ENCODE assay signal across 14 mouse cellular contexts in the genomic region with DNA sequence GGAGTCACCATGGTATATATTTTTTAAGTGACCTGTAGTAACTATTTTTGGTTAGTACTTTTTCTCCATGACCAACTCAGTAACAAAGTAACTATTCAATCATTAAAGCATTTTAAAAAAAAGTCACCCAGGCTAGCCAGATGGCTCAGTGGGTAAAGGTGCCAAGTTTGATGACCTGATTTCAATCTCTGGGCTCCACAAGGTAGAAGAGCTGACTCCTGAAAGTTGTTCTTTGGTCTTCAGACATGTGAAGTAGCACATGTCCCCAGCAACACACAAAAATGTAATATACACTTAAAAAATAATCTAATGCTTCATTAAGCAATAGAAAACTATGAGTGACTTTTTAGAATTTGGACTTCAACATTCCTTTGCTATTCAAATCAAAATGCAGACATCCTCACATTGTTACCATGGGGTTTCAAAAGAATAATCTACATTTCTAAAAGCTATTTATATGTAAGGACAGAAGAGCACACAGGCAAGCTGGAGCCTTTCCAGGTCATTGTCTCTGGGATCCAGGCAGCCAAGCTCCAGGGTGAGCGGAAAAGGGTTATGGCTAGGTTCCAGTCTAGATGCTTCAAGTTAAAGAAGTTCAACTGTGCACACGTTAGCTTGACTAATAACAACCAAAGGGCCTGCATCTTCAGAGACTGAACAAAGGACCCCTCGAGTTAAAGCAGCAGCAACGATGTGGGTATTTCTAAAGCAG. TPM values are rescaled to one million over a fixed set of nuclear protein-coding genes. Genes with fewer than 3 reads are reported as not detected.
DNase-seq lines count a peak whose midpoint lies in the region; ATAC-seq and TF ChIP-seq lines count a peak whose summit lies in the region.
"Had no signal": no experiment of that assay in that cellular context is flagged by ENCODE, and none has a peak within 500 bp of the region (broad histone marks: within the 10 kb centered on the region; RNA-seq: fewer than 3 reads in every experiment).

No protein-coding gene starts in this region.

- H3K4me3 ChIP-seq in gastrocnemius, adult 2 months, result peak overlapping the region; percentile 29; the same call in 1 of the 2 replicates
- no peak overlapping the region for H3K4me3 ChIP-seq in CH12.LX (replicated peaks in 1 of 3; ENCODE audit: low read depth in 2 of 3, low read length in 2 of 3, poor library complexity in 1 of 3)
- H3K4me3 ChIP-seq in forebrain, embryonic 16.5 days (replicated peaks; ENCODE audit: low read length), result no peak overlapping the region

- H3K27me3 ChIP-seq in CH12.LX (replicated peaks), result no peaks in the 10 kb centered on the region
- no peaks in the 10 kb centered on the region for H3K27me3 ChIP-seq in forebrain, embryonic 16.5 days (replicated peaks; ENCODE audit: control insufficient read depth, insufficient read depth, low read length)

- no peak for TF ChIP-seq EP300 in CH12.LX (IDR thresholded peaks at IDR 0.05; ENCODE audit: low read length)

- peaks cover 39% of the 10 kb centered on the region for H3K79me2 ChIP-seq in CH12.LX (replicated peaks; ENCODE audit: control insufficient read depth, extremely low read depth, insufficient read depth, poor library complexity, severe bottlenecking)

- H3K4me2 ChIP-seq in CH12.LX (ENCODE audit: insufficient read depth, low read depth, poor library complexity, severe bottlenecking), result no peak overlapping the region
- H3K4me2 ChIP-seq in forebrain, embryonic 16.5 days (ENCODE audit: low read length), result no peak overlapping the region
- H3K4me2 ChIP-seq: liver, embryonic 11.5 days had no signal

- dilution Hi-C loops in CH12.LX (cut with MboI; ENCODE audit: extremely low pct_ligation_motif_present, extremely low pct_unique_long_range_greater_than_20kb, low sequenced_read_pairs), result no loop called here

- ATAC-seq in forebrain, embryonic 16.5 days, result no peak

- no peak for TF ChIP-seq POLR2A in CH12.LX (IDR thresholded peaks at IDR 0.05; ENCODE audit: low read depth, low read length)

- in situ Hi-C loops in CH12.LX (cut with MboI; ENCODE audit: low pct_ligation_motif_present, low pct_unique_long_range_greater_than_20kb, low sequenced_read_pairs), result no loop called here

- peak overlapping the region; percentile 73 for H3K27ac ChIP-seq in gastrocnemius, adult 2 months
- H3K27ac ChIP-seq in CH12.LX (ENCODE audit: insufficient read depth, low read depth), result no peak overlapping the region
- no peak overlapping the region for H3K27ac ChIP-seq in forebrain, embryonic 16.5 days (ENCODE audit: low read length)

- H3K9me3 ChIP-seq in CH12.LX (replicated peaks; ENCODE audit: low read length), result peaks cover 4% of the 10 kb centered on the region
- H3K9me3 ChIP-seq in forebrain, embryonic 16.5 days (ENCODE audit: control insufficient read depth, low read length), result peaks cover 3% of the 10 kb centered on the region; the same call in 1 of the 2 replicates

- H3K4me1 ChIP-seq in CH12.LX (ENCODE audit: control insufficient read depth in 1 of 2, insufficient read depth in 2 of 2), result peaks cover 5 to 9% of the 10 kb centered on the region in 2 experiments
- H3K4me1 ChIP-seq in forebrain, embryonic 16.5 days (replicated peaks; ENCODE audit: control insufficient read depth, insufficient read depth, low read length), result peaks cover 11% of the 10 kb centered on the region

- peaks cover 3 to 5% of the 10 kb centered on the region in 2 experiments for H3K36me3 ChIP-seq in CH12.LX (replicated peaks in 1 of 2; ENCODE audit: control insufficient read depth in 1 of 2, insufficient read depth in 1 of 2, low read length in 1 of 2)
- H3K36me3 ChIP-seq in forebrain, embryonic 16.5 days (ENCODE audit: control insufficient read depth, insufficient read depth), result no peaks in the 10 kb centered on the region

- 40% methylated on average over 4 of the region's 4 CpGs for whole genome bisulfite sequencing in forebrain, embryonic 16.5 days

- DNase-seq in gastrocnemius, adult 2 months, result no peak
- no peak for DNase-seq in gastrocnemius, adult 18-20 months (ENCODE audit: low spot score)
- DNase-seq in CH12.LX (ENCODE audit: extremely low read depth), result no peak
- DNase-seq in brain, adult 2 months (ENCODE audit: low read depth, low spot score), result peak; percentile 90
- DNase-seq in heart, postnatal 4 days, result peak; percentile 62
- DNase-seq in retina, postnatal 1 day, result no peak
- no peak for DNase-seq in frontal cortex, postnatal 25 days (ENCODE audit: low spot score in 2 of 2)
- DNase-seq: midbrain, embryonic 14.5 days; thymus, adult 2 months had no signal

- no peak overlapping the region for H3K9ac ChIP-seq in CH12.LX (ENCODE audit: insufficient read depth, low read depth)
- no peak overlapping the region for H3K9ac ChIP-seq in forebrain, embryonic 16.5 days (replicated peaks; ENCODE audit: low read depth, low read length)

- intact Hi-C loops in gastrocnemius, adult 2 months (cut with DNase I), result no loop called here

- no peak for TF ChIP-seq CTCF in gastrocnemius, adult 2 months (IDR thresholded peaks at IDR 0.05)
- no peak for TF ChIP-seq CTCF in CH12.LX (conservative IDR thresholded peaks at IDR 0.05 in 1 of 2, IDR thresholded peaks at IDR 0.05 in 1 of 2; ENCODE audit: low read depth in 2 of 2, low read length in 2 of 2)

- TF ChIP-seq RAD21 in CH12.LX (IDR thresholded peaks at IDR 0.05; ENCODE audit: low read depth, low read length), result no peak

TF ChIP-seq in CH12.LX, 34 proteins besides CTCF, POLR2A, EP300 and RAD21:
- TF ChIP-seq POLR2AphosphoS2 (IDR thresholded peaks at IDR 0.05; ENCODE audit: low read depth, low read length) (peak; percentile 70; the same call in 1 of the 2 replicates), HCFC1 (IDR thresholded peaks at IDR 0.05; ENCODE audit: low read depth, low read length) (no peak)

RNA-seq across cellular contexts. Expression of gene Anp32a, which starts 3.0 kb away (rescaled TPM):
- total RNA-seq in gastrocnemius, adult 2 months (2021), result 10 to 100 TPM; 62.8 to 88.2 TPM
- 10 to 100 TPM; 66.9 to 86.5 TPM for total RNA-seq in gastrocnemius, adult 18-20 months (2021)
- total RNA-seq in CH12.LX (2012; rRNA removed), result 585 and 608 TPM in 2 replicates
- 809 and 869 TPM in 2 replicates for total RNA-seq in CH12.LX (2014; rRNA removed)
- polyA plus RNA-seq in CH12.LX (2012; ENCODE audit: insufficient read length, low read depth), result 1,207 and 1,391 TPM in 2 replicates
- total RNA-seq in heart, postnatal 4 days (2021), result 100 to 1,000 TPM; 255 to 279 TPM
- polyA plus RNA-seq in forebrain, embryonic 16.5 days (2015; fragmentation: Nextera tagmentation; extraction: Ambion mirVana), result 166 and 186 TPM in 2 replicates

RNA-seq across cellular contexts. Expression of gene Spesp1, which starts 56.1 kb away (rescaled TPM):
- not detected for total RNA-seq in gastrocnemius, adult 2 months (2021)
- not detected for total RNA-seq in gastrocnemius, adult 18-20 months (2021)
- not detected in 2 replicates for total RNA-seq in CH12.LX (2012; rRNA removed)
- not detected in 2 replicates for total RNA-seq in CH12.LX (2014; rRNA removed)
- polyA plus RNA-seq in CH12.LX (2012; ENCODE audit: insufficient read length, low read depth), result not detected in 2 replicates
- not detected for total RNA-seq in heart, postnatal 4 days (2021)
- not detected in 2 replicates for polyA plus RNA-seq in forebrain, embryonic 16.5 days (2015; fragmentation: Nextera tagmentation; extraction: Ambion mirVana)
- polyA plus RNA-seq: forebrain, embryonic 11.5 days; hindbrain, embryonic 11.5 days; liver, embryonic 11.5 days; midbrain, embryonic 14.5 days; small intestine, adult 2 months had no signal

Comparison
In these comparisons a context has a peak if more than half of its experiments do, and no peak if none do; other contexts are left out.
1. DNase-seq: peak in brain, adult 2 months (single experiment) and heart, postnatal 4 days (single experiment); none in gastrocnemius, adult 2 months (single experiment), gastrocnemius, adult 18-20 months (single experiment), CH12.LX (single experiment), retina, postnatal 1 day (single experiment) and frontal cortex, postnatal 25 days (0 of 2).